Mouse (Mus musculus) lung, adult 18-20 months (tissue): ENCODE data around the gene 1110051M20Rik.

Experiments
- DNase-seq, 2 experiments: peaks; one replicate each; pipeline ENCODE4 v3.0.0; 2022; ENCODE audit warnings: mixed read lengths in 2 of 2

Gene 1110051M20Rik

DNA sequence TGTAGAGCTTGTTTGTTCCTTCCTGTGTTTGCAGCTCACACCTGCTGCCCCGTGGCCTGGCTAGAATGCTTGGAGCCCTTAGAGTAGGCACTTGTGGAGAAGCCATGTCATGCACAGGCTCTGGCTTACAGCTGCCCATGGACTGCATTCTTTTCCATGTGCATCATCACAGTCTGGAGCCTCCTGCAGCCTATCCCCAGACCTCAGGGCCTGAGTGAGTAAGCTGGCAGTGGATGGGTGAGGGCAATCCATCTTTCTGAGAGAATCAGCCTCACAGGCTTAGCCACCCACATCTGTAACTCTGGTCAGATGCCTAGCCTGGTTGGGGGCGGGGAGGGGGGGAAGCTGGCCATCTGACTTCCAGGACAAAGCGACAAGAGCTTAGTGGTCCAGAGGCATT lies 145.3 kb downstream of the 1110051M20Rik start:
- peak; percentile 54 to 62 for DNase-seq

DNA sequence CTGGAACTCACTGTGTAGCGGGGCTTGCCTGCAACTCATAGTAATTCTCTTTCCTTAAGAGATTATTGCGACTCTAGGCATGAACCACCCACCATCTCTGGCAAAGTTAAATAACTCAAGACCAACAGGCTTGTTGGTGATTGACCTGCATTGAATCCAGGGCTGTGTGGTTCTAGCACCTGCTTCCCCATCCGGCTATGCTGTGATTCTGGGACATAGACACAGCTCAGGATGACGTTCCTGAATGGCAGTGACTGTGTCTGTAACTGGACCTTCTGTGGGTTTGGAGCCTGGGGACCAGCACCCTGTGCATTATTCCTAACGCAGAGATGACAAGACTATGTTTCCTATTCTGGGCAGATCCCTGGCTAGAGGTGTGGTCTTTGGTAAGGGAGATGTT lies 148.6 kb downstream of the 1110051M20Rik start:
- DNase-seq: no peak

DNA sequence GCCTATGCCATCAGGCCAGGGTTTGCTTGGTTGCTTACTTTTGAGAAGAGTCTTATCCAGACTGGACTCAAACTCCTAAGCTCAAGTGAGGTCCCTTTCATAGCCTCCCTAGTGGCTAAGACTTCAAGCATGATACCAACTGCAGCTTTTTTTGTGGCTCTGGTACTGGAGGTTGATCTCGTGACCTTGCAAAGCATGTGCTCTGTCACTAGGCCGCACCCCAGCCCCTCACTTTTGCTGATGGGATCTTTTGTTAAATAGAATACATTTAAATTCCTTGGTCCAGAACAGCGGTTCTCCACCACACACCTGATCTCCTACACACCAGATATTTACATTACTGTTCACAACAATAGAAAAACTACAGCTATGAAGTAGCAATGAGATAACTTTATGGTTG lies 150.3 kb downstream of the 1110051M20Rik start:
- no peak for DNase-seq

DNA sequence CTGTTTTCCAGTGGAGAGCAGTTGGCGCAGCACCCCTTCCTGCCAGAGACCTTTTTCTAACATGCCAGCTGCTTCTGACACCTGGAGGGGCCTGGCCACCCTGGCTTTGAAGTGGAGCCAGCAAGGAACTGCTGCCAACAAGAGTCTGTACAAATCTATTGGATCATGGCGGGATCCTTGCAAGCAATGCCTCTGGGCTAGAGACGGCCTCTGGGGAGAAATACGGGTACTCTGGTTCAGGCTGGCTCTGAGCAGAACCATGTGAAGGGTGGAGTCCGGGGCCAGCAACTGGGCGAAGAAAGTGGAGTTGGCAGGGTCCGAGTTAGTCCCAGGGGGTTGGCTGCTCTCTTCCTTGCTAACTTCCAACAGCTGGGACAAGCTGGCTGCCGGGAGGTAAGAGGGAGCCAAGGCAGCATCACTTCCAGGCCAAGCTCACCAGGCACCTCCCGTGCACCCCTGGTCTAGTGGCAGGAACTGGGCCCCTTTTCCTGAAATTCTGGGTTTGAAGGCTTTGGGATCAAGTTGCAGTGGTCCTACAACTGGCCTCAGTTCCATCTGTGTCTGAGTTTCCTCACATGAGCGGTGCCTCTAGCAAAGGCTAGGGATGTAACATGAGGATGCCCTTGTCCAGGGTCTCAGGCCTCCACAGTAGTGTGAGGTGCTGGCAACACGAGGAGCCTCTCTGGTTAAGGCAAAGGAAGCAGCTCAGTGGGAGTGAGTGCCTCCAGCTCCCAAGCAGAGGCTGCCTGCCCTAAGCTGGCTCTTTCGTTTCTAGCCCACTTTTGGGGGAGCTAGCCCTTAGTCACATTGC lies 153.1 kb downstream of the 1110051M20Rik start:
- DNase-seq: peak; percentile 53

DNA sequence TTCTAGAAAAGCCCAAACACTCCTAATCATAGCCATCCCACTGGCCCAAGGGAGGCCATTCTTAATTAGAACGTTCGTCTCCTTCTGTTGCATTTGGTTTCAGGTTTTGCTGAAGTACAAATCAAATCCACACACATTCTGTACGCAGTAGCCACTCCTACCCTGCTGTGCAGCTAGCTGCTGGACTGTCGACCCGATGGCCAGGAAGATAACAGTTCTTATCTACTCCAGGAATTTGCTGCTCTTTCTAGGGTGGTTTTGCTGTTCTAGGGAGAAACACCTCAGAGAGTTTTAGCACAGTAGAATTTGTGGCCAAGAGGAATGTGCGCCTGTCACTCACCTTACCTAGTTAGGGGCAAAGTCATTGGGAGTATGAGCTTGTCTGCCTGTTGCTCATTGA lies 156.9 kb downstream of the 1110051M20Rik start:
- DNase-seq: no peak

DNA sequence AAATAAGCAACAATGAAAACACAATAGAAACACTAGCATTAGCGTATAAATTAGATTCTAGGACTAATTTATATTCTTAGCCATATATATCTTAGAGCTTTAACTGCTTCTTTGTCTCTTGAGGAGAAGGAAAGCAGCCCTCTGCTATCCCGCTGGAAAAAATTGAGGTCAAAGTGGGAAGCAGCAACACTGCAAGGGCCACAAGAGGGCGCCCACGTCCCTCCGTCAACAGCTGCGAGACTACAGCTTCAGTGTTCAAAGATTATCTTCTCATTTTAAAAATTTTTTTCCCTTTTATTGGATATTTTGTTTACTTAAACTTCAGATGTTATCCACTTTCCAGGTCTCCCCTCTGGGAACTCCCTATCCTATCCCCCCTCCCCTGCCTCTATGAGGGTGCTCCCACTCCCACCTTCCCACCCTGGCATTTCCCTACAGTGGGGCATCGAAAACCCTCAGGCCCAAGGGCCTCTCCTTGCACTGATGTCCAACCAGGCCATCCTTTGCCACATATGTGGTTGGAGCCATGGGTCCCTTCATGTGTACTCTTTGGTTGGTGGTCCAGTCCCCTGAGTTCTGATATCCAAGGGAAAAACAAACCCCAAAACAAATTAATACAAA lies 158.5 kb downstream of the 1110051M20Rik start:
- peak; percentile 76 to 79 for DNase-seq

DNA sequence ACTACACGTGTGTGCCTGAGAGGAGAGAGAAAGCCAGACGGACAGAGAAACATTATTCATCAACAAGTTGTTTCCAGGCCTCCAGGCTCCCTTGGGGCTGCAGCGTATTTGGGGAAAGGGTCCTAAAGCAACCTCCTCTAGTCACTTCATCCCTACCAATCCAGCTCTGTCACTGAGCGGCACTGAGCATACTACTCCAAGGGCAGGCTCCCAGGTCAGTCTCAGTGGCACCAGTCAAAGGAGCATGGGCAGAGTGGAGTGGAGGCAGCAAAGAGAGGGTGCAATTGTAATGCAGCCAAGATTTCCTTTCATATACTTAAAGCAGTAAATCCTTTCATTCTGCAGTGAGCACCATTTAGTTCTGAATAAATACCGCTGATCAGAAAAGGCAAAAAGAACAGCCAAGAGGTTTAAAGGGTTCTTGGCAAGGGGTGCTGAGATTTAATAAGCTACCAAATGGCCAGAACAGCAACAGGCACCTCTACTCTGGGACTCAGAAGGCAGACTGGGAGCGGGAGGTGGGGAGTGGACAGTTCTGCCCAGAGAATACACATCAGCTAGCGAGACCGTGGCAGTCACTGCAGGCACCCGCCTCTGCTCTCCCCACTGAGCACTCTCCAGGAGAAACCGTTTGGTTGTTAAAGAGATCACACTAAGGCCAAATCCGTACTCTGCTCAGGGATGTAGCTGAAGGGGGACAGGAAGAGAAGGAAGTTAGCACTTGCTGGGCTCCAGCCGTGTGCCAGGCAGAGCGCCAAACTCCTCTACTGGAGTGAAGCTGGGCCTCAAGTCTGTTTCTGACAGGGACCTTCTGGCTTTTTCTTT lies 159.9 kb downstream of the 1110051M20Rik start:
- peak in 1 of 2 experiments; percentile 23 for DNase-seq

DNA sequence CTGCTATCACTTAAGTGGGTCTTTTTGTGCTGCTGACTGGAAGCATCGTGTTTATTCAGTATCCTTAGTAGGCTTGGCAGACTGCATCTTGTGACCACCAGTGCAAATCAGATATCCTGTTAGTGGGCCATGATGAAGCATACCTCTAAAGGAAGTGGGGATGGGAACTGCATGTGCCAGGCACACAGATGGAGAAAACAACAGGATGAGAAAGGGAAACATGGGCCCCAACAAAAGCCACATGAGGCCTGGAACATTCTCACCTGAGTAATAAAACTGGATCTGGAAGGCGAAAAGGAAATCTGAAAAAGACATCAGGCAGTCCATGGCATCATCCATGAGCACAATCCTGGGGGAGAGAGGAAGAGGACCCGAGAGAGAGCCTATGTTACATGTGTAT lies 160.5 kb downstream of the 1110051M20Rik start:
- DNase-seq: no peak

DNA sequence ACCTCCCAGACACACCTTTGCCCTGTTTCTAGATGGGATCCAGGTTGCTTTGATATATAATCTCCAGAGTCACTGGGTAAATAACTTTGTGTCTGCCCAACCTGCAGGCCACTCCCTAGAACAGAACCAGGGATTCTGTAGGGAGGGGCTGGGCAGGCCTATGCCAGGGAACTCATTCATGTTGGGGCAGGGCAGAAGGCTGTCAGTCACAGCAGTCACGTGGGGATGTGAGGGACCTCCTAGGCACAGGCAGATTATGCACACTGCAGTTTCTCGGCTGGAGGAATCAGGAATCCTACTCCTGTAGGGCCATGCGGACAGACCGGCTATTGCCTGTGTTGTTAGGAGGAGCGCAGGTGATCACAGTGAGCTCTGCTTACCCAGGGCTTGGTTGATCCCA lies 163.1 kb downstream of the 1110051M20Rik start:
- DNase-seq: peak; percentile 55 to 70

DNA sequence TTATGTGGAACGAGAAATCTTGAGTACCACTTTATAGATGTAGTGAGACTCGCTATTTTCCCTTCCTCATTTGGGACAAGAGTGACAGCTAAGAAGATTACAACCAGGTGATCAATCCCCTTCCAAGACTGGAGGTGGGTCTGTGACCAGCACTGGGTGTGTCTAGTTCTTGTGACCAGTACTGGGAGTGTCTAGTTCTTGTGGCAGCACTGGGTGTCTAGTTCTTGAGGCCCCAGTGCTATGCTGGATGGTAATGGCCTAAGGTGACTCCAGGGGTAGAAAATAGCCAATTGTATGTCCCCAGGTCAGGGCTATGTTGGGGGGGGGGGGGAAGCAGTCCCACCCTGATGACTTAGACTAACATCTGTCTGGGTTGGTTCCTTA lies 165.1 kb downstream of the 1110051M20Rik start:
- no peak for DNase-seq

DNA sequence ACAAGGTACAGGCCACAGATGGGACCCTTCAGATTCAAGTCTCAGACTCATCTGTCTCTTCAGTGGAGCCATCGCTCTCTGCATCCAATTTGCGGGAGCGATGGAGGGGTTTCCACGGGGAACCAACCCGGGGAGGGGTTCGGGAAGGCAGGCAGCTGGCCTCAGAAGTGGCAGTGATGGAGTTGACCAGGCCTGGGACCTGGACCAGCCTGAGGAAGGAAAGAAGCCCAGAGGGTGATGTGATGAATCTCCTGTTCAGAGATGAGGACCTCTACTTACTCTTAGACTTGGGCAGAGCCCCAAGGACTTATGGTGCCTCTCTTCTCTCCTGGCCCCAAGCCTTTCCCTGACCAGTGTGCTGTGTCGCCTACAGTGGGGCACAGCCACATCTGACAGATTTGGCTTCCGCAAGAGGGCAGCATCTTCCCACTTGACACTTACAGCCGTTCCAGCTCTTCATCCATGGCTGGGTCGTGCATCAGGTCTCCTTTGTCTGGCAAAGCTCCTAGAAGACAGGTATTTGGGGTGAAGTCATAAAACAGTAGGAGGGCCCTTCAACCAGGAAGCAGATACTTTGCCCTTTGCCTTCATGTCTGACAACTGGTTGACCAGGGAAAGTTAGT lies 165.6 kb downstream of the 1110051M20Rik start:
- peak in 1 of 2 experiments; percentile 62 for DNase-seq

DNA sequence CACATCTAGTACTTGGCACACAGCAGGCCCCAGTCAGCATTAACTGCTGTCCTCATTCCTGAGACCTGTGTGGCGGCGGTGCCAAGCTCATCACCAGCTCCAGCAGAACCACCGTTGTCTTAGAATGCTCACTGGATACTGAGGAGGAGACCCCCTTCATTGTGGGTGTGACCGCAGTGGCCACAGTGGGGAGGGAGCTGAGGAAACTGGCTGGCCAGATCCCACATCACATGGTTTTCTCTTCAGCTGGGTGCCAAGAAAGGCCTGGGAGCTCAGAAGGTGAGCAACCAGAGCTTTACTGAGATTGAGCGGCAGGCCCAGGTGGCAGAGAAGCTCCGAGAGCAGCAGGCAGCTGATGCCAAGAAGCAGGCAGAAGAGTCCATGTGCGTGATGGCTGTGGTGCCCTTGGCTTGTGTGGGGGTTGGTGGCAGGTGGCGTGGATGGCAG lies 174.8 kb downstream of the 1110051M20Rik start:
- DNase-seq: no peak

DNA sequence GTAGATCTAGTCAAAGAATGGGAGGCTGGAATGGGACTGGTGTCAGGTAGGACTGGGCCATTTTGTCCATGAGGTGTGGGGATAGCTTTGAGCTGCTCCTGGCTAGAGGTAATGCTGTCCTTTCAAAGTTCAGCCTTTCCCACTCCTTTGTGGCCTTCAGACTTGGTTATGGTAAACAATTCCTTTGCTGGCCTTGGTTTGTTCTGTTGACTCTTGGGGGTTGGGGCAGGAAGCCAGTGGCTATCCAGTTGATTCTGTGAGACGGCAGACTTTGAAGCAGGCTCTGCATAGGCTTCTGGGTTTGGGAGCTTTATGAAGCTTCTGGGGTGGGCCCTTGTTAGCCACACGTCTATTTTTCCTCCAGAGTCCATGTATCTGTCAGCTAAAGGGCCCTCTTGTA lies 175.8 kb downstream of the 1110051M20Rik start:
- DNase-seq: no peak

DNA sequence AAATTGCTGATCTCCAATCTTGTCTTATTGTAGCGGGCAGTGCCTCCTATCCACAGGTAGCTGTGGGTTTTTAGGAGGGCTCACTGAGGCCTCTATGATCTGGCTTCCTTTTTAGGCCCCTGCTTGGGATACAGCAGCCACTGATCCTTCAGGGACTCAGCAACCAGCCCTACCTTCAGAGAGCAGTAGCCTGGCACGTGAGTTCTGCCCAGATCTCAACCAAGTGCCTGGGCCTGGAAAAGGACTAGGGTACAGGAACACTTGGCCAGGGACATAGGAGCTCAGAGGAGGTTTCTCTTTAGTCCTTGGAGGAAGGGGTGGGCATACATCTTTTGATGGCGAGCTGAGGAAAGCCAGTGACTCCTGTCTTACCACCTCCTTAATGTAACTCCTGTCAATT lies 176.5 kb downstream of the 1110051M20Rik start:
- DNase-seq: no peak

DNA sequence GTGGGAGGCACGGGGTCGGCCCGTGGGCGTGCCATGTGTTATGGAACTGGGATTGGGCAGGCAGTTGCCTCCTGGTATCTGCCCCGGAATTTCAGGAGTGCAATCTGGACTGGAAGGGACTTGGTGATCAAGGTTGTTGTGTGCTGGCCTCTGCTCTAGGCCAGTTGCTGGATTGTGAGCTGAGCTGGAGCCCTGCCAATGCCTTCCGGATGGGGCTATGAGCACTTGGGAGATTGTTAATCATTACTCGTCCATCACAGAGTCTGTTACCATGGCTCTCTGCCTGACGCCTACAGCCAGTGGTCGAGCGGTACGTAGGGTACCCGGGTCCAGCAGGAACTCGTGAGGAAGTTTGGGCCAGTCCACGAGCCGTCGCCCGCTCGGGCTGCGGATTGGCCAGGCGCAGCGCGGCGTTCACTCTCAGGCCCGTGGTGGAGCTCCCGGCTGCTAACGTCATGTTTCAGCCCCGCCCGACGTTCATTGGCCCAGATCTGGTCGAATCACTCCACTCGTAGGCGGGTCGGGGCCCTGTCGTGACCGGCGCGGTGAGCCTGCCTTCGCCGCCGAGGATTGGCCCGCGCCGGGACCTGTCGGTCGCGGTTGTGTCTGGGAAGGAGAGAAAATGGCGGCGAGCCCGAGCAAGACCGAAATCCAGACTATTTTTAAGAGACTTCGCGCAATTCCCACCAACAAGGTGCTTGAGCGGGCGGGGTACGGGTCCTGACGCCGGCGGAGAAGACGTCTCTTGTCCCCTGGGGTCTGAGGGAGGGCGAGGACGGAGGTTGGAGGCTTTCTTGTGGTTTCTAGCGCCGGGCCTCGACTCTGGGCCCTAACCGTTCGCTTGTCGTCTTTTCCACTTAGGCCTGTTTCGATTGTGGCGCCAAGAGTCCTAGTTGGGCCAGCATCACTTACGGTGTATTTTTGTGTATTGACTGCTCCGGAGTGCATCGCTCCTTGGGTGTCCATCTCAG lies 179.5 kb downstream of the 1110051M20Rik start, which contains the start of gene Arfgap2:
Arfgap2 (plus strand) TSS at position 264 of the 971 bp plus-strand sequence.
- DNase-seq: peak; percentile 98 to 99

DNA sequence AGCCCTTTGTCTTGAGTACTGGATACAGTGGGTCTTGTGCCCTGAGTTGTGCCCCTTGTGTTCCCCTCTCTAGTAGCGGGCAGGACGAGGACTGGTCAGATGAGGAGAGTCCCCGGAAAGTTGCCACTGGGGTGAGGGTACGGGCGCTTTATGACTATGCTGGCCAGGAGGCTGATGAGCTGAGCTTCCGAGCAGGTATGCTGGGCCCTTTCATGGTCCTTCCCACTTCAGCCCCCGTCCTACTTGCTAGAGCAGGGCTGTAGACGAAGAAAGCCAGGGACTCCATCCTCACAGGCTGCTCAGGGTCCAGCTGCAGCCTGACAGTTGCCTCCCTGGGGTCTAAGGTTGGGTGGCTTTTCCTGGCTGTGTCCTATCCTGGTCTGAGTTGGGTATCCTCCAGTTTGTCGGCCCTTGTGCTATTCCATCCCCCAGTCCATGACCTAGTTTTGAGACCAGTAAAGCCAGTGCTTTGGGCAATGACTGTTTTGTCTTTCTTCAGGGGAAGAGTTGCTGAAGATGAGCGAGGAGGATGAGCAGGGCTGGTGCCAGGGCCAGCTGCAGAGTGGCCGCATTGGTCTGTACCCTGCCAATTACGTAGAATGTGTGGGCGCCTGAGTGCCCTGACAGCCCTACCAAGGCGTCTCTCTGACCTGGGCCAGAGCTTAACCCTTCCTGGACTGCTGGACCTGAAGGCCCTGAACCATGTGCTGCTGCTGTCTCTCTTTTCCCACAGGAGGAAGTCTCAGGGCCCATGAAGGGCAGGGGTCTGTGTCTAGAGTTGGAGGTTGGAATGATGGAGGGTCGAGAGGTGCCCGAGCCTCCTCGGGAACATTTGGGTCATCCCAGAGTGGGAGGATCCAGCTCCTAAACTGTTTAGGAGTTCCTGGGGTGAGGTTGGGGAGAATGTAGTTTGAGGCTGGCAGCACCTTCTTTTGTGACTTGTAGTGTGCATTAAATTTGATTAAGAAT lies 180.5 kb downstream of the 1110051M20Rik start:
- no peak for DNase-seq

DNA sequence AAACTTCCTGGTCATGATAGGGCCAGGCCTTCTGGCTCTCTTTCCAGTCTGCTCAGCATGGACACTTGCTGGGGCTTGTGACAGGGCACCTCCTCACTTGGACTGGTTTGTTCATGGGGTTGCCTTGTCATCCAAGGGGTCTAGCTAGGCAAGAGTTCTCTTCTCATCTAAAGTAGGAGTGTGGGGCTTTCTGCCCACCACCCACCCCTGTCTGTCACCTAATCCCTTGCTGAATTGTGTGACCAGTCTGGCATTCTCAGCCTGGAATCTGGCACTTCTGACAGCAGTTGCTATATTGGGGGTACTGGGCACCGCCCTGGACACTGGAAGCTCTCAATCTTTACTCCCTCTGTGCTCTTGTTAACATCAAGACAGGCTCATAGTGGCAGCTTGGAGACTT lies 185.0 kb downstream of the 1110051M20Rik start:
- DNase-seq: no peak

DNA sequence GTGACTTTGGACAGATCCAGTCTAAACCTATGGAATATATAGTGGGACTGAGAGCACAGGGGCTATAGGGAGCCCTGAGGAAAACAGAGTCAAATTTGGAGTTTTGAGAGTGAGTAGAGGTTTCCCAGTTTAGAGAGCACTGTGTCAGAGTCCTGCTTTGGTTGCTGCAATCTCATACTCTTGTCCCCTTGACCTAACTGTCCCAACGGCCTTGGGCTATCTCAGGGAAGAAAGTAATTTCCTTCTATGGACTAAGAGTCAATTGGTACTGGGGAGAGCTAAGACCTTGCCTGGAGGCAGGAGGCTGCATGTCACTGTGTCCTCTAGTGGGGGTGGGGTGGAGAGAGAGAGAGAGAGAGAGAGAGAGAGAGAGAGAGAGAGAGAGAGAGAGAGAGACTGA lies 185.7 kb downstream of the 1110051M20Rik start:
- no peak for DNase-seq

DNA sequence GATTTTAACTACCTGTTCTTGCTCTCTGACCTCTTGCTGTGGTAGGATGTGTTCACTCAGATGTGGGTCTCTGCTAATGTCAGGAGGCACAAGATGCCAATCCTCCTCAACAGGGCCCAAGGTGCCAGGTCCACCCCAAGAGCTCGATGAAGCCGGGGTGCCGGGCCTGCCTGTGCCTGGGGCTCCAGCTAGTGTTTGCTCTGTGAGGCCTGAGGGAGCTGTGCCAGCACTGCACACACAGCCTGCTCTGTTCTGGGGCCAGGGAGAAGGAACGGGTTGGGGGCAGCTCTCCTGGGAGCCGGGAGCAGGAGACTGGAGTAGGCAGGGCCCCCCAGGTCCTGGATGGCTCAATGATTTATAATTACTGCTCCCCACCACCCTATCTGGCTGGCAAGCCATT lies 186.4 kb downstream of the 1110051M20Rik start:
- DNase-seq: peak in 1 of 2 experiments; percentile 46
